Mouse (Mus musculus): ENCODE measurements around the gene Tead1.

Gene Tead1

DNA sequence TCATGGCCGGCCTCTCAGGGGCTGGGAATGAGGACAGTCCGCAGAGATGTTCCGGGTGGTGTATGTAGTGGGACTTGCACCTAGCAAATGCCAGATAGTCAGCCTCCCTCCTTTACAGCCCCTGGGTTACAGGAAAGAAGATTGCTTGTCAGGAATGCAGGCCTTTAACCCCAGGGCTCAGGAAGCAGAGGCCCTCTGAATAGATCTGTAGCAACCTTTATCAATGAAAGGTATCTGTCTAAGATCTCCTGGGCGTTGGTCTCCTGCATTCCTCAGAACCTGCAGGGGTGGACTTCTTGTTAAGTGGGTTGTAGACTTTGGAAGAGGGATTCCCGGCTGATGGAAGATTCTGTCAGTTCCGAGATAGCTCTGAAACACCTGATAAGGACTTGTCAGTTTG, 101.8 kb downstream of the Tead1 start:
- DNase-seq = no peak

DNA sequence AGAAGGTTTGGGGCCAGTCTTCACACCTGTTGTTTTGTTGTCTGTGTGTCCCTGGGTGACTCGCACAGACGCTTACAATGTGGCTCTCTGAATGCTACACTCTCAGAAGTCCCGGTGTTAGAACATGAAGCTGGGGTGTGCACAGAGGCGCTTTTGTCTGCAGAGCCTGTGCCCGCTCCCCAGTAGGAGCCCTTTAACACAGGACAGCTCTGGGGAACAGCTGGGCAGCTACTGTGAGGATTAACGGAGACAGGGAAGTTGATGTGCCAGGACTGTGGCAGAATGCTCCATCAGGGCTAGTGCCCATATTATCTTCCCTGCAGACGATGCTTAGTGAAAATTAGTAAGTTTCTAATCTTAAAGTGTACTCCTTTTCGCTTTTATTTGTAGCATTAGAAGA, 102.9 kb downstream of the Tead1 start:
- DNase-seq = no peak

GRCm38 (mm10) chr7:112784278-112784677, 105.2 kb downstream of the Tead1 start:
- DNase-seq = no peak

DNA sequence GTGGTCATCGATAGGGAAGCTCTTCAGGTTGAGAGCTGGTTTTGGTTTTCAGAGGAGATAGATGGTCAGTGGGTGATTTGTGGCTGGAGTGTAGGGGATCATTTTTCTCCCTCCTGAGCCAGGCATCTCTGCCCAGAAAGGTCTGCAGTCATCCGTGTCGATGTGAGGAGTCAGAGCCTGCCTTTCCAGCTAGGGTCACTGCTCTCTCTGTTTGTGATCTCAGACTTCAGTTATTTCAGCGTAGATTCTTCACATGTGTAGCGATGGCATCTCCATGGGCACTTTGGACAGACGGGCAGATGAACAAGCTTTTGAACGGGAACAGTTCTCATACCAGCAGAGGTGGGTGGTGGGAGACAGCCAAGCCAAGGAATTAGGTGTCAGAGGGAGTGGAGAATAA, 106.2 kb downstream of the Tead1 start:
- no peak for DNase-seq

DNA sequence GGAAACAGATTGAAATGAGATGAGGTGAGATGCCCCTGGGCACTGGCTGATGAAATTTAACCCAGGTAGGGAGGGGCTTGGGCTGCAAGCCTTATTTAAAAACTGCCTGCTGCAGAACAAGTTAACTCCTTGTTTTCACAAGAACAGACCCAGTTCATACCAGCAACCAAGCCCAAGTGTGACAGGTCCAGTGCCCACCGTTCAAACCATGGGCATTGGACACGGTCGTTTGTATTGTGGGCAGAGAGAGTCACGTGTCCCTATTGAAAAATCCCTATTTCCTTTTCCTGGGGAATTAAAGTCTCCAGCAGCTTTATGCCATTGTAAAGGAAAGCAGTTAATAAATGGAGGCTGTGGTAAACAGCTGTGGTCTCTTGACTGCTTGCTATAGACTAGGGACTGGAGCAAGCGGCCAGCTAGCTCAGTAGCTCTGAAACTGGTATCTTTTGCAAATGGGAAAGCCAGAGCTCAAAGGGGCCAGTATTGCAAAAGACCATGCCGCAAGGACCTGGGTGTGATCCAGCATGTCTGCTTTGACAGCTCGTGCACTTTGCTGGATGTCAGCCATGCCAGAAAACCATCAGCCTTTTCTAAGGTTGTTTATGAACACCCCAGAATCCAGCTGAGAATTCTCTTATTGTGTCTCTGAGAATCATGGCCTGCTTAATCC, 107.6 kb downstream of the Tead1 start:
- DNase-seq = no peak

GRCm38 (mm10) chr7:112787281-112787680, 108.2 kb downstream of the Tead1 start:
- no peak for DNase-seq

- DNase-seq = no peak
Observed at GRCm38 (mm10) chr7:112788321-112788751, 109.2 kb downstream of the Tead1 start.

- no peak for DNase-seq
Observed at GRCm38 (mm10) chr7:112789693-112790092, 110.6 kb downstream of the Tead1 start.

DNA sequence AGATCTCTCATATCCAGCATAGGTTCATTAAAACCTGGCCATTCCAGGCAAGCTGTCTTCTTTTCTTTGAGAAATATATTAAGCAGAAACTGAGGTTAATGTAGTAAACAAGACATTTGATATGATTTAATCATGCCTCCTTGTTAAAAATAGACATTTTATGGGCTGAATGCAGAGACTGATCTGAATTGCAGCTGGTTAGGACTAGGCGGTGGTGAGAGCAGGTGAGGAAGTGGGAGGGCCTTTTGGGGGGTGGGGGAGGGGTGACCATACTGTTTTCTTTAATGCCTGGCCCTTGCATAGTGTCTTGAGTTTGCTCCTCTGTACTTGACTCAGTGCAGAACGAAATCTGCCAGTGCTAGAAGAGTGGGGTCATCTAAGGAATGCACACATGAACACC, 111.2 kb downstream of the Tead1 start:
- no peak for DNase-seq

DNA sequence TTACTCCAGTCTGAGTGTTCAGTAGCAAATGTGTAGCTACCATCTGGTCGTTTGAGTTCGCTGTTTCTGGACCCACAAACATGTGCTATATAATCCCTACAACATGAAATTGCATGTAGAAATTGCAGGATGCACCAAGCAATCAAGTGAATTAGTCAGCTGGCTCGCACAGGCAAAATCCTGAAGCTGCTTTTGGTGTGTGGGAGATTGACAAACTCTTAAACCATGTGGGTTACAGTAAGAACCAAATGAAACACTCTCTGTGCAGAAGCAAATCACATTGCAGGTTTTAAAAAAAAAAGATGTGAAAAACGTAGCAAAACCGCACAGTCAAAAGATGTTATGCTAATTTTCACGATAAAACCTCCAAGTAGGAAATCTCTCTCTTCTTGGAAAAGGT, 113.6 kb downstream of the Tead1 start:
- DNase-seq = no peak

GRCm38 (mm10) chr7:112793903-112794302, 114.8 kb downstream of the Tead1 start:
- no peak for DNase-seq

- DNase-seq = no peak
Observed at GRCm38 (mm10) chr7:112794481-112794880, 115.4 kb downstream of the Tead1 start.

DNA sequence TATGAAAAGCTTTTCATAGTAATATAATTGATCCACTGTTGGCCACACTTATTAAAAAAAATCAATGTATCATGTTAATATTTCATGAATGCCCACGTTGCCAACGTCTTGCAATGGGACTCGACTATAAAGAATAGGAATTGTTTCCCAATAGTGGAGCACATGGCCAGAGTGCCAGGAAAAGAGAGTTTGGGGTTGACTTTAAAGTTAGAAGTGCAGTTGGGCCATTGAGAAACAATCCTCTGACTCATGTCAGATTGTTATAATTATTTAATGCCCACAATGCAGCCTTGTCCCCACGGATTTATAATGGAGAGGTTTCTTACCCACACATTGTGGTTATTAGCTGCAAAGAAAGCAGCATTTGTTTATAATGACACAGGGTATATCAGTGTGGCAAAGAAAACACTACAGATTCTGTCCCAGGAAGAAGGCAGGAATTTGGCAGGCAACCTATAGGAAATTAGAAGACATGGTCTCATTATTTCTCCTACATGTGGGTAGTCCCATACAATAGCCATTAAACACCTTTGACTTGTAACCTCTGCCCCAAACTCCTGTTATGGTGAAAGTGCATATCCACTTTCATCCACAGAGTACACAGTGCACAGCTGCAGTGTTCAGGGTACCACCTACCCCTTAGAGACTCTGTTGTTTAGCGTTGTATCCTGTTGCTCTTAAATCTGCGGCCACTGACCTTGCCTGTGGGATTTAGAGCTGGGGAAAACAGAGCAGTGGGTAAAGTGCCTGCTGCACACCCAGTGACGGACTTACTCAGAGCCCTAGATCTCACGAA, 118.6 kb downstream of the Tead1 start:
- no peak for DNase-seq

- no peak for DNase-seq
Observed at GRCm38 (mm10) chr7:112801706-112802105, 122.6 kb downstream of the Tead1 start.

GRCm38 (mm10) chr7:112806718-112807400, 127.7 kb downstream of the Tead1 start:
- no peak for DNase-seq

GRCm38 (mm10) chr7:112807401-112807751, 128.3 kb downstream of the Tead1 start:
- DNase-seq = no peak

GRCm38 (mm10) chr7:112810752-112811151, 131.6 kb downstream of the Tead1 start:
- no peak for DNase-seq

GRCm38 (mm10) chr7:112812037-112812775, 133.1 kb downstream of the Tead1 start:
- no peak for DNase-seq

GRCm38 (mm10) chr7:112813163-112813562, 134.0 kb downstream of the Tead1 start:
- no peak for DNase-seq

DNA sequence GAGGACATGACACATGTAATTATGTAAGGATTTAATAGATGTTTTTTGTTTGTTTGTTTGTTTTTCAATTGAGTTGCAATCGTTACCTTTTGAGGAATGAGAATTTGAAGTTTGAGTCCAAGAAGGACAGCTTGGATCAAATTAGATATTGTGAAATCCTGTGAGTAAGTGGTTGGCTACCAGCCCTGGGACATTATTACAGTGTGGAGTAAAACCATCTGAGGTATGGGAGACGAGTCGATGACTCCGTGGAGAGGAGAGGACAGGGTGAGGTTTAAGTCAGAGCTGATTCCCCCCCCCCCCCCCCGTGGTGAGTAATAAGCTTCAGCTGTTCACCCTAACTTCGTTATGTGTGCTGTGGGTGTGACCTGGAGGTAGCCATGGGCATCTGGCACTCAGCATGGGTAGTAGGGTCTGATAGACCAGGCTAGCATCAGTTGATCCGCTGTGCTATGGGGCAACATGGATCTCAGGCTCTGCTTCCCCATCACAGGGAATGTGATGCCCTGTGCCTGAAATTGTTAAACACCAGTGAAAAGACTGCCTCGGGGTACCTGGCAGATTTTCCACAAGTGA, 134.7 kb downstream of the Tead1 start:
- no peak for DNase-seq

GRCm38 (mm10) chr7:112816016-112816415, 136.9 kb downstream of the Tead1 start:
- no peak for DNase-seq

GRCm38 (mm10) chr7:112819833-112820232, 140.7 kb downstream of the Tead1 start:
- DNase-seq = no peak

DNA sequence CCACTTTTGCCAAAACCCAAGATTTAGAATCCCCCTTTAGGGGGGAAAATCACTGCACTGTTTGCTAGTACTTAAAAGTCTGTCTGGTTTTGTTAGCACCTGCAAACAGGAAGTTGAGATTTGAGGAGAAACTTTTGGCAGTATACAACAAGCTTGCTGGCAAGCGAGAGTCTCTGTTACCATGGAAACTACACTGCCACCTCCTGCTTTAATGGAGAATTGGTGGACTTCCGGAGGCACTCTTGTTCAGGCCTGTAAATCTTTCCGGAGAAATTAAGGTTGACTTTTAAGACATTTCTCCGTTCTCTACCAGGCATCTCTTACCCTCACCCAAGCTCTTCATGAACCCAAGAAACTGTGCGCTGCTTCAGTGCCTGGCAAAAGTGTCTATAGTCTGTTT, 143.8 kb downstream of the Tead1 start:
- DNase-seq = no peak
